Mouse (Mus musculus): ENCODE results near the gene Hoxc5. TPM values are rescaled to one million over a fixed set of nuclear protein-coding genes. Genes with fewer than 3 reads are reported as not detected.

Hoxc5 gene
- not detected in 2 replicates for total RNA-seq (2015)
- total RNA-seq (2017): not detected in 2 replicates

DNA sequence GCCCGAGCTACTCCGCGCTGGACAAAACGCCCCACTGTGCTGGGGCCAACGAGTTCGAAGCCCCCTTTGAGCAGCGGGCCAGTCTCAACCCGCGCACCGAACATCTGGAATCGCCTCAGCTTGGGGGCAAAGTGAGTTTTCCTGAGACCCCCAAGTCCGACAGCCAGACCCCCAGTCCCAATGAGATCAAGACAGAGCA, at the start of gene Hoxc5:
Gene Hoxc5, plus strand, starts transcription at position 132 of the 199 bp plus-strand sequence.
- ATAC-seq (replicated peaks; ENCODE audit: poor library complexity): no peak

DNA sequence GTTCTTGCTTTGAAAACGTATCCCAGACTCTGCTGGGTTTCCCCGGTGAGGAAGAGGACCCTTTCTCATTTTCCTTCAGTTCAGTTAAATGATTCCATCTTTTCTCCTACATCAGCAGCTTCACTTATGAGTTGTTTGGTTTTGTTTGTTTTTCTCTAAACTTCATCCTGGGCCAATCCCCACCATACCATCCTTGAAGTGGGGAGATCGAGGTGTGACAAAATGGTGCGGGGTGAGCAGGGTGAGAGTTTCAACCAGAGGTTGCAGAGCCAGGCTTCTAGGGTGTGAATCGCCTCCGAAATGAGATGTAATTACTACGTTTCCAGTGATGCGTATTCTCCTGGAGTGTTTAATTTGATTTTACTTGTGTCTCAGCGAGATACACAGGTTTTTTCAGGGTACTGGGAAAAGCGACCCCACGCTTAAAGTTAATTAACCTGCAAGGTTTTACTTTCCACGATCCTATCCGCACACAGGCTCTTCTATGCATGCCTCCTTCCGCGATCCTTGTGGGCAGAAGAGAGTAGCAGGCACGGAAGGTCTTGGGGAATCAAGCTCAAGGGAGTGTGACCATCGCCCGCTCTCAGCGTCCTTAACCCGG, 49.2 kb upstream of the Hoxc5 start:
- no peak for ATAC-seq (replicated peaks; ENCODE audit: poor library complexity)

DNA sequence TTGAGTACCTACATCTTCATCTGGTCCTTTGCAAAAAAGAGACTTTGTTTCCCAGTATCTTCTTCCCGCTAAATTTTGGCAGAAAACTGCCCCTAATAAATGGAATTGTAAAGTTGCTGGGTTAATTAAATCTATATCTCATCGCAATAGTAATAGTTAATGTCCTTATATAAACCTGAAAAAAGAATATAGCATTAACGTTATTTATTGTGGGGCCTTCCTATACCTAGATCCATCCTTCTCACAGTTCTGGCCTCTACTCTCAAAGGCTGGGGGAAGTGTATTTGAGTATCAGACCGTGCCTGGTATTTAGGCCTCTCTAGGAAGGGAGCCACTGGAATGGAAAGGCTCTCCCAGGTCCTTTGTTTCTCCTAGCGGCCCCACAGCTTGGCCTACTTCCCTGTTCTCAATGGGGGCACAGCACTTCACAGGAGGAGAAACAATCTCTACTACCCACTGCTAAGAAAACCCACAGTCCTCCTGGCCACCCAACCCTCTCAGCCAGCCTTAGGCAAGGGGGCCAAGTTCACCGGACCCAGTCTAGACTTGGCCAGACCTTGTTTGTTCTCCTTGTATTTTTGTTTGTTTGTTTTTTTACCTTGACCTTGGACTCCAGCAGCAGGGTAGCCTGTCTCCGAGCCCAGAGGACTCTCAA, 48.5 kb upstream of the Hoxc5 start:
- no peak for ATAC-seq (replicated peaks; ENCODE audit: poor library complexity)

DNA sequence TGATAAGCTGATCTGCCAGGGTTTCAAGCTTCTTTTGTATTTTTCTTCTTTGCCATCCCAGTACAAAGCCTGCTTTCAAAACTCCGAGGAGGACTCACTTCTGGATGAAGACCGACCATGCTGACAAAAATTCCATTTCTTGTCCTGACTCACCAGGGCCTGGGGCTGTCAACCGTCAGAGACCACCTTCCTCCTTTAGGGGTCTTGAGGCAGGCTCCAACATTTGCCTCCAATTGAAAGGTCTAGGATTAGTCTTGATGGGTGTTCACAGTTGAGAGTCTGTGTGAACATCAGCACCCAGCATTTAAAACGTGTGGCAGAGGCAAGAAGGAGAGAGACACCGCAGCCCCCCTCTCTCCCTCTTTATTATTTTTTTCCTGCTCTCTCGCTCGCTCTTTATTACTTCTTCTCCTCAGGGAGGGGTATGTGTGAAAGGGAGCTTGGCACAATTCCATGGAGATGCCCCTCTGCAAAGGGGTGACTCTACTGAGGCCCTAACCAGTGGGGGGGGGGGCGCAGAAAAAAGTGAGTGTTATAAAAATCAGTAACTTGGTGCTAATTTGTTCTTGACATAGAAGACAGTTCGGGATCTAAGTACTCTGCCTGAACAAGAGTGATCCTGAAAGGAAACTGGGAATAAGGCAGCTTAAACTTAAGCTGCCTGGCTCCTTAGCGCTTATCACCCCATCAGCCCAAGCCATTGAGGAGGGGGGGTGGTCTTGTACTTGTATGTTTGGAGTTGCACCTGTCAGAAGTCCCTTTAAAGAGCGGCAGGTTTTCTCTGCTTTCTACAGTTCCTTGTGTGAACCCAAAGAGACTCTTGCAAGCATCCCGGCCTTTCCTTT, 47.7 kb upstream of the Hoxc5 start:
- no peak for ATAC-seq (replicated peaks; ENCODE audit: poor library complexity)

DNA sequence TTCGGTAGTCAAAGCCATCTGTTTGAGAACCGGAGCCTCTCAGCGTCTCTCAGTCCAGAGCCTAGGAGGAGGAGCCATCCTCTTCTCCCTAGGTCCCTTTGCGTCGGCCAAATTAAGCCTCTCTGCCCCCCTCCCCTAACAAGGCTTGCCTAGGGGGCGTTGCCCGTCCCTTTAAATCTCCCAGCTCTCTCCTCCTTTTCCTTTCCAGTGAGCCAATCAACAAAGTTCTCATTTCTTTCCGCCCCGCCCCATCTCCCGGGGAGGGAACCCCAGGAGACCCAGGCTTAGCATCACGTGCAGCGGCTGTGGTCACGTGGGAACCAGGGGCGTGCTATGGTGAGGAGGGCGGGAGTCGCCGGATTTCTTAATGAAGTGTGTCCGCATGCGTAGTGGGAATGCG, 46.6 kb upstream of the Hoxc5 start:
- peak; percentile 34; the same call in 1 of the 2 replicates for ATAC-seq (replicated peaks; ENCODE audit: poor library complexity)

DNA sequence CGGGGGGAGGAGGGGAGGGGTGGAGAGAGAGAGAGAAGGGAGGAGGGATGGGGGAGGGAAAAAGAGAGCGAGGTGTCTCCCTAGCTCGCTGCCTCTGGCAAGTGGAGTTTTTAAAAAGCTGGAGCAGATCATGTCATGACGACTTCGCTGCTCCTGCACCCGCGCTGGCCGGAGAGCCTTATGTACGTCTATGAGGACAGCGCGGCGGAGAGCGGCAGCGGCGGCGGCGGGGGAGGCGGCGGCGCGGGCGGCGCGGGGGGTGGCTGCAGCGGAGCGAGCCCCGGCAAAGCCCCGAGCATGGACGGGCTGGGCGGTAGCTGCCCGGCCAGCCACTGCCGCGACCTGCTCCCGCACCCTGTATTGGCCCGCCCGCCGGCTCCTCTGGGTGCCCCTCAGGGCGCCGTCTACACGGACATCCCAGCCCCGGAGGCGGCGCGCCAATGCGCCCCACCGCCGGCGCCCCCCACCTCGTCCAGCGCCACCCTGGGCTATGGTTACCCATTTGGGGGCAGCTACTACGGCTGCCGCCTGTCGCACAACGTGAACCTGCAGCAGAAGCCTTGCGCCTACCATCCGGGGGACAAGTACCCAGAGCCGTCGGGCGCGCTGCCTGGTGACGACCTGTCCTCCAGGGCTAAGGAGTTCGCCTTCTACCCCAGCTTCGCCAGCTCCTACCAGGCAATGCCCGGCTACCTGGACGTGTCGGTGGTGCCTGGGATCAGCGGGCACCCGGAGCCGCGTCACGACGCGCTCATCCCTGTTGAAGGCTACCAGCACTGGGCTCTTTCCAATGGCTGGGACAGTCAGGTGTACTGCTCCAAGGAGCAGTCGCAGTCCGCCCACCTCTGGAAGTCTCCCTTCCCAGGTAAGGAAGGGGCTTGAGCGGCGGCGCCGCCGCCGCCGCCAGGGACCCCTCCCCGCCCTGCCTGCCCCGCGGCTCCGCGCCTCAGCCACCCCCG, 45.9 kb upstream of the Hoxc5 start, which contains the start of gene Hoxc13:
Gene Hoxc13, plus strand, starts transcription at position 51 of the 959 bp plus-strand sequence.
- no peak for ATAC-seq (replicated peaks; ENCODE audit: poor library complexity)

DNA sequence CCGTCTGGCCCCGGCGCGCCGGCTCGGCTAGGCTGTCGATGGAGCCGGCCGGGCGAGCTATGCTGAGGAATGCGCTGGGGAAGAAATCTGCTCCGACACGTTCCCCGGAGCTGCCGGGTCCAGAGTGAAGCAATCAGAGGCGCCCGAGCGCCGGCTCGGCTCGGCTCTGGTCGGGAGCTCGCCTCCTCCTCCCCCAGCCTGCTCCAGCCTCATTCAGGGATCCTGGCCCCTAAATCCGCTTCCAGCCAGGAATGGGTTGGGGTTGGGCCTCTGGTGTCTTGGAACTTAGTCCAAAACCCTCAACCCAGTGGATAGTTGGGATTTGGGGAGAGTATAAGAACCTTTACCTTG, 45.3 kb upstream of the Hoxc5 start:
- no peak for ATAC-seq (replicated peaks; ENCODE audit: poor library complexity)

DNA sequence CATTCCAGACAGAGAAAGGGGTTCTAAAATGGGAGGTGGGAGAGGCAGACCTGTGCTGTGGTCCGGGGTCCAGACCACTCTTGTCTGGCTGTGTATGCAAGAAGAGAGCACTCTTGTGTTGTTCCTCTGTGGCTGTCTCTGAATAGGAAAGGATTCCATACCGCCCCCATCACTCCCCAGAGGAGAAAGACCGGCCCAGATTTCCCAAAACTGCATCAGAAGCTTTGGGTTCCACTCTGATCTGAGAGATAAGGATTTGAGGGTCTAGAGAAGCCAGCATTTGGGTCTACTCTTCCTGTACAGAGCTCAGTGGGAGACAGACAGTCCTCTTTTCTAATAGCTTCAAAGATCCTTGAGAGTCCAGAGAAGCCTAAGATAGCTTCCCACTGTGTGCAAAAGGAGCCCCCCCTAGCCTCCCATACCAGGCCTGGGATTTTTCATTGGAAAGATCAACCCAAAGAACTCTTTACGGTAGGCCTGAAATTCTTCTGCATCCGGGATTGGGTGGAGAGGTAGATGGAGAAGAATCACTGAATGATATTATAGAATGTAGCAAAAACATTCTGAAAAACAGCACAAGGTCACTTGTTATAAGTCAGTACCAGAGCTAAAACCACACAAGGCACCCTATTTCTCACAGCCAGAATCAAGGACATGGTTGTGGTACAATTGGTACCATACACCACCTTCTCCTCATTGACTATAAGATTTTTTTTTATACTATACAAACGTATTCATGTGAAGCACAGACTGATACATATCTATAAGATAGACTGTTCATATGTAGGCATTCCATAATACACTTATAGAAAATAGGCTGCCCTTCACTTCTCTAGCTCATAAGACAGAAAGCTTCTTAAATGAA, 44.4 kb upstream of the Hoxc5 start:
- no peak for ATAC-seq (replicated peaks; ENCODE audit: poor library complexity)

DNA sequence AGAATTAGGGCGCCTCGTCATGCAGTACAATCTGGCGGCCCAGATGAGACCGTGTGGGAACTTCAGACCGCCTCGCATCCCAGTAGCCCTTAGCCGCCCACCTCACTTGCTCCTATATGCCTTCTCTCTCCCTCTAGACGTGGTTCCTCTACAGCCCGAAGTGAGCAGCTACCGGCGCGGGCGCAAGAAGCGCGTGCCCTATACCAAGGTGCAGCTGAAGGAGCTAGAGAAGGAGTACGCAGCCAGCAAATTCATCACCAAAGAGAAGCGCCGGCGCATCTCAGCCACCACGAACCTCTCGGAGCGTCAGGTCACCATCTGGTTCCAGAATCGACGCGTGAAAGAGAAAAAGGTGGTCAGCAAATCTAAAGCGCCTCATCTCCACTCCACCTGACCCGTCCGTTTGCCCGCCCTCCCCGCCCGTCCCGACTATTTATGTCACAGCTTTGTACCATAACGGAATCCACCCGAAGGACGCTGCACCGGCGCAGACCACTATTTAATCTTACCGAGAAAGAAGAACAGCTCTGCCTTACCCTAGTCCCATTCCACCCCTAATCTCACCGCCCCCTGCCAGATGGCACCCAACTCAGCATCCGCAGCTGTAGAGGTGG, 40.1 kb upstream of the Hoxc5 start:
- ATAC-seq (replicated peaks; ENCODE audit: poor library complexity): no peak

DNA sequence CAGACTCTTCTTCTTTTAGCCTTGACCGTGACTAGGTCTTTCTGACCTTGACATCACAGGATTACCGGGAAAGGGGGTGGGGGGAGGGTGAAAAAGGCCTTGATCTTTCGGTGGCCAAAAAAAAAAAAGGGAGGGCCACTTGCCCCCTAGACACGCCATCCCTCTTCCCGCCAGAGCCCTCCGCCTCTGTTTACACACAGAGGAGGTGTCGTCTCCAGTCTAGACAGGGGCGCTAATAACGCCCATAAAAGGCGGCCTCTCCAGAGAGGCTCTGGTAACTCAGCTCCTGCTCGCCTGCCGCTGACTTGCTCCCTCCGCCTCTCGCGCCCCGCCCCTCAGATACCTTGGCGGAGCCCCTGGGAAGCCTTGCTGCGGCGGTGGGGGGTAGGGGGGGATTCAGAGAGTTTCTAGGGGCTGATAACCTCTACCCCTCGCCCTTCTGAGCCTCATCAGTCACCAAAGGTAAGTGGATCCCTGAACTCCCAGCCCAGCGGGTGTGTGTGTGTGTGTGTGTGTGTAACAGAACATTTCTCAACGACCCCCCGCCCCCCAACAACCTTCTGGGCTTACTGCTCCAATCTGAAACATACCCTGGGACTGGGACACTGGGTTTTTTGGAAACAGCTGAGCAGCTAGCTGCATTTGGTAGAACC, 35.4 kb upstream of the Hoxc5 start:
- no peak for ATAC-seq (replicated peaks; ENCODE audit: poor library complexity)

DNA sequence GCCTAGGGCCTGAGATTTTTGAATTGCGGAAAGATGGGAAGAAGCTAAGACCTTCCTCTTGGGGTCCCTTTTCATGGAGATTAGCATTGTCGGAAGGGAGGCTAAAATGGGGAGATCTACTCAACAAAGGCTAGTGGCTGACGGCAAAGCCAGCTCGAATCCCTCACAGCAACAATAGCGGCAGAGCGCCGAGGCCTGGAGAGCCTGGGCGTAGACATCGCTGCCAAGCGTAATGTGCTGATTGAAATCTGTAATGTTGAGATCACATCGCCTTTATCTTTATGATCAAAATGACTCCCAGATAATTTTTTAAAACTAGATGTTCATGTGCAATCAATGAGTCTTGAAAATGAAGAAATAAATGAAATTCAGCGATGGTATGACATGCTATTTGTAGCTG, 32.8 kb upstream of the Hoxc5 start:
- ATAC-seq (replicated peaks; ENCODE audit: poor library complexity): no peak

DNA sequence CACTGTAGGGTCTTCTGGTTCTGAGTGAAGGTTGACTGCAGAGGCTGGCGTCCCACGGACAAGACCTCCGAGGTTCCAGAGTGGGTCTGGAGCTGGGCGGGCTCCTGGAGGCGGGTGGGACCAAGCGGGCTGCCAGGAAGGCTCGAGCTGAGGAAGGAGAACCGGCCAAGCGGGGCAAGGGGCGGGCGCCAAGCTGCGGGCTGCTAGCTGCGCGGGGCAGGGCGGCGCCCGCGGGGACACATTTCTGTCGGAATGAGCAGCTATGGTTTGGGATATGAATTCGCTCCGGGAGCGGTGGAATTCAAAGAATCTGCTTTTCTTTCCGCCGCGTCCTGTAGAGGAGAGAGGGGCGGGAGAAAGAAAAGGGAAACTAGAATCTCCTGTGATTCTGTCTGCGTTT, 32.3 kb upstream of the Hoxc5 start:
- no peak for ATAC-seq (replicated peaks; ENCODE audit: poor library complexity)

DNA sequence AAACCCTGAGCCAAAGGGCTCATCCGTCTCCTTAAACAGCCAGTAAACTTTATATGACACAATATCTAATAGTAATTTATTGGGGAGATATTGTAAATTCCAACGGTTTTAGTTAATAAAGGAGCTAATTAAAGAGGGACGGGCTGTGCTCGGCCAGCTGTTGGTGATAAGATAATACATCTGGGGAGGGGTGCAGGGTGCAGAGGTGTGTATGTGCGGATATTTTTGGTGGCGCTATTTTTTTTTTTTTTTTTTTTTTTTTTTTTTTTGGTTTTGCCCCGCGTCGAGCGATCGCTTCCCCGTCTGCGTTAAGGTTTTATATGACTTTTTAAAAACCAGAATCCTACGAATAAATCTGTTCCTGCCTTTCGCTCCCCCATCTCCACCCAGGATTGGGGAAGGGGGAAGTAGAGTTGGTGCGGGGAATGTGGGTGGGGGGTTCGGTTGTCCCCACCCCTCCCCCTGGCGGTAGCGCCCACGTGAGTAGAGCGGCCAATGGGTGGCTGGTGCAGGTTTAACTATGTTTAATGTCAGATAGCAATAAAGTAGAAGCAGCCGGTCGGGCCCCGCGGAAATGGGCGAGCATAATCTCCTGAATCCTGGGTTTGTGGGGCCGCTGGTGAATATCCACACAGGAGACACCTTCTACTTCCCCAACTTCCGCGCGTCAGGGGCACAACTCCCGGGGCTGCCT, 30.8 kb upstream of the Hoxc5 start, which contains the start of gene Hoxc12:
Gene Hoxc12, plus strand, starts transcription at position 479 of the 694 bp plus-strand sequence.
- ATAC-seq (replicated peaks; ENCODE audit: poor library complexity): no peak

DNA sequence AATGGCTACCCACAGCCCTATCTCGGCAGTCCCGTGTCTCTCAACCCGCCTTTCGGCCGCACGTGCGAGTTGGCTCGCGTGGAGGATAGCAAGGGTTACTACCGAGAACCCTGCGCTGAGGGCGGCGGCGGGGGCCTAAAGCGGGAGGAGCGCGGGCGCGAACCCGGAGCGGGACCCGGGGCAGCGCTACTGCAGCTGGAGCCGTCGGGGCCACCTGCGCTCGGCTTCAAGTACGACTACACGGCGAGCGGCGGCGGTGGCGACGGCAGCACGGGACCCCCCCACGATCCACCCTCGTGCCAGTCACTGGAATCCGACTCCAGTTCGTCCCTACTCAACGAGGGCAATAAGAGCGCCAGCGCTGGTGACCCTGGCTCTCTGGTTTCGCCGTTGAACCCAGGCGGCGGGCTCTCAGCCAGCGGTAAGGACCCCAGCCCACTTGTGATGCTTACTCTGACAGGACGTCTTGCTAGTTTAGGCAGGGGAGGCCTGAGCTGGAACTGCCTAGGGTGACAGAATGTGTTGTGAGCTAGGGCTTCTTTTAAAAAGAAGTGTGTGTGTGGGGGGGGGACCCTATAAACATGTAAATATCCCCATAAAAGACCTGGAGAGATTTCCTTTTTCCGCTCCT, 30.1 kb upstream of the Hoxc5 start:
- ATAC-seq (replicated peaks; ENCODE audit: poor library complexity): no peak

DNA sequence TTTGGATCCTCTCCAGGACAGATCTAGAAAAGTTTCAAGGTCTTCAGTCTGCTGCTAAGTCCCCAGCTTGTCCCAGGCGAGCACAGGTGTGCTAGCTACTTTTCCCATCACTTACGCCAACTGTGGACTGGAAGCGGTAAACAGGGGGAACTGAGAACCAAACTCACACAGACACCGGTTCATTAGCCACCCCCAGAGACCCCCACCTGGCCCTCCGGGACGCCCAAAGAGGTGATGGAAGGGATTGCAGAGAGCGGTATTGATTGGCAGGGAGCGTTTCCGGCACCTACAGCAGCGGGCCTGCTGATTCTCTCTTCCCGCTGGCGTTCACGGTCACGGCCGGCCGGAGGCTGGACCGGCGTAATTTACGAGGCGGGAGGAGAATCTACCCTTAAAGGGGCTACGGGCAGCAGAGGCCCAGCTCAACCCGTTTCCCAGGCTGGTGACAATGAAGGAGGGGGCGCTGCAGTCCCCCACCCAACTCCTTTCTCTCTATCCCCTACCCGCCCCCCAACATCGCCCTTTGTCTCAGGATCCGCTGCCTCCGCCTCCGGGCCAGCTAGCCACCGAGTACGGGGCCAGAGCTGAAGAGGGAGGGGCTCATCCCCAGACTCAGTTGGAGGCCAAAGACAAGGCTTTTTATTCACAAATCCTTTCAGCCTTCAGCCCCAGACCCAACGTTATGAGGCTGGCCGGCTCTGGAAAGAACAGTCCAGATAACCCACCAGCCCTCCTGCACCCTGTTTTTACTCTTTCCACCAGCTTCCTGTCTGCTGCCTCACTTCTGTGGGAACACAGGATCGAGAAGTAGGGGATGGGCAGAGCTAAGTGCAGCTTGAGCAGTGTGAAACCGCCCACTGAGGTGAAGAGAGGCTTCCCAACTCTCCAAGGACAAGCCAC, 27.7 kb upstream of the Hoxc5 start:
- ATAC-seq (replicated peaks; ENCODE audit: poor library complexity): no peak

DNA sequence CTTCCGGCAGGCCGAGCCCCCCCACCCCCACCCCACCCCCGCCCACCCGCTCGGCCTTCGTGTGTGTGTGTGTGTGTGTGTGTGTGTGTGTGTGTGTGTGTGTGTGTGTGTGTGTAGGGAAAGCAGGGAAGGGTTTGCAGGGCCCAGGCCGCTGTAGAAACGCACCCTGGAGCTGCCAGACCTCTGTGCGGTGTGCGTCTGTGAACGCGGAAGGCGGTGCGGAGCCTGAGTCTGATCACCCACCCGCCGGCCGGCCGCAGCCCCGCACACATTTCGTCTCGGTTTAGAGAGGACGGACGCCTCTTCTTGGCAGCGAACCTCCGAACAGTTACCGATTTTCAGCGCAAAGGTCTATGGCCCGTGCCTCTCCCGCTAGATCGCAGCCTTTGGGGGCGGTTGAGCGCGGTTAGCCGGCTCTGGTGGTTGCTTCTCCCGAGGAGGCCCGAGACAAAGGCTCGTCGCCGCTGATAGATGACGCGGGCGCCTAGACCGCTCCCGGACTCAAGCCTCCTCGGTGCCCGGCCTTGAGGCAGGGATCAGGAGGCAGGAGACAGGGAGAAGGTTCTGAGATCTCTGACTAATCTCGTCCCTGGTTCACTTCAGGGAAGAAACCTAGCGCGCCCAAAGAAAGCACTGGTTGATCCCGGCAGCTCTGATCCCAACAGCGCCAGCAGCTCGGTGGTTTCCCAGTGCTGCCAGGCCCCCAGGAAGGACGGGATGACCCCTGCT, 24.3 kb upstream of the Hoxc5 start:
- no peak for ATAC-seq (replicated peaks; ENCODE audit: poor library complexity)

DNA sequence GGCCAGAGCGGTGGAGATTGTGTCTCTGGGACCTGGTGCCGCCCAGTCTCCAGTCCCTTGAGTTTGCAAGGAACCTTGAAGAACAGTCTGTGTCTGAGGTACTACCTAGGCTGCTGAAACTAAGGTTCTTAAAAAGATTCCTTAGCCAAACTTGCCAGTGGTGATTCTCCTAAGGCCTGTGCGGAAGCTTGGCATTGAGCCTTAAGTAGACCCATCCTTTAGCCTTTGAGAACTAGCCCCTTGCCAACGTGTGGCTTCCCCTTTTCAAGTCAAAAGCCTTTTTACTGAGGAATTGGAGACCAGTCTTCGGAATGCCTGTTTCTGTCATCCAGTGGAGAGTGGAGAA, 23.8 kb upstream of the Hoxc5 start:
- ATAC-seq (replicated peaks; ENCODE audit: poor library complexity): no peak
